Mouse (Mus musculus) kidney, adult 9 months (tissue): ENCODE results near the gene Eva1b.

Experiments used
- DNase-seq: peaks from one replicate; pipeline ENCODE4 v3.0.0; 2022

Gene Eva1b

DNA sequence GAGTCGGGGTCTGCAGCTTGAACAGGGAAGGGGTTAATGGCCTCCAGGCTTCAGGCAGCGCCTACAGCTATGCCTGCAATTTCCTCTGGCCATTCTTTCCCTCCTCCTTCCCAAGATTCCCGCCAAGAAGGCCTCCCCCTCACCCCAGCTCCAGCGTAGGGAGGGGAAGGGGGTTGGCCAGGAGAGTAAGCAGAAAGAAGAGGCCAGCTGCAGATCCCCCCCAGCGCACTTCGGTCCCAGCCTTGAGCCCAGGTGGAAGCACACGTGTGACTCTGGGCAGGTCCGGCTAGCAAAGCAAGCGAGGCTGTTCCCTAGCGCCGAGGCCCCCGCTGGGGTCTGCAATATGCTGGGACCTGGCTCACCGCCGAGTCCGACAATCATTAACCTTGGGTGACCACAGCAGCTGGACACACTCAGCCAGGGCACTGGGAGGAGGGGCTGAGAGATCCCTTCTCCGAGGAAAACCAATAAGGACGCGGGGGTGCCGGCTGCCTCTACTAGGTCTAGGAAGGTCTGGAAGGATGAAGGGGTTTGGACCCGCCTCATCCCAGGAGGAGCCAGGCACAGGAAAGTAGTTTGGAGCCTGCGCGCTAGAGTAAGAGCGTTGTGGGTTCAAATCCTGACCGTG is at the start of gene Eva1b:
Gene Eva1b (plus strand): TSS at position 212 of the 628 bp plus-strand sequence.
- DNase-seq, result peak; percentile 91

DNA sequence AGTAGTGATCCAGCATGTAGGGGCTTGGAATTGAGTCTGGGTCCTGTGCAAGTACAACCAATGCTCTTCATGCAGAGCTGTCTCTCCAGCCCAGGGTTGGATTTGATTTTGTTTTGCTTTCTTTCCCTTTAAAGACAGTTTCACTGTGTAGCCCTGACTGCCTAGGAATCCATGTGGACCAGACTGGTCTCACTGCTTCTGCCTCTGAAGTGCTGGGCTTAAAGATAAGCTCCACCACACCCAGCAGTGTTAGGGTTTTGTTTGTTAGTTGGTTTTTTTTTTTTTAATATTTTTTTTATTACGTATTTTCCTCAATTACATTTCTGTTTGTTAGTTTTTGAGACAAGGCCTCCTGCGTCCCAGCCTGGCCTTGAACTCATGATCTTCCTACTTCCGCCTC is 48.2 kb upstream of the Eva1b start:
- DNase-seq, result no peak

DNA sequence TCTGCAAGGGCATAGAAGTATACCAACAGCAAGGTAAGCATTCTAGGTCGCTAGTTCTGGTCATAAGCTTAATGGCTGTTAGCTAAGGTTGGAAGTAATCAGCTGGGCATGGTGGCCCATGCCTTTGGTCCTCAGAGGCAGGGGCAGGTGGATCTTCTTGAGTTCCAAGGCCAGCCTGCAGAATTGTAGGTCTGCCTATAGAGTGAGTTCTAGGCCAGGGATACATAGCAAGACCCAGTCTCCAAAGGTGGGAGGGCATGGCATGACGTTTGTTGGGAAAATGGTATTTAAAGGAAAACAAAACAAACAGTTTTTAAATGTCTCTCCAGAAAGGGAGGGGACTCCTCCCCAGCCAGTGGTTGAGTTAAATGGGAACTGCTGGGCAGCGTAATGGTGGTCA is 46.8 kb upstream of the Eva1b start:
- no peak for DNase-seq

DNA sequence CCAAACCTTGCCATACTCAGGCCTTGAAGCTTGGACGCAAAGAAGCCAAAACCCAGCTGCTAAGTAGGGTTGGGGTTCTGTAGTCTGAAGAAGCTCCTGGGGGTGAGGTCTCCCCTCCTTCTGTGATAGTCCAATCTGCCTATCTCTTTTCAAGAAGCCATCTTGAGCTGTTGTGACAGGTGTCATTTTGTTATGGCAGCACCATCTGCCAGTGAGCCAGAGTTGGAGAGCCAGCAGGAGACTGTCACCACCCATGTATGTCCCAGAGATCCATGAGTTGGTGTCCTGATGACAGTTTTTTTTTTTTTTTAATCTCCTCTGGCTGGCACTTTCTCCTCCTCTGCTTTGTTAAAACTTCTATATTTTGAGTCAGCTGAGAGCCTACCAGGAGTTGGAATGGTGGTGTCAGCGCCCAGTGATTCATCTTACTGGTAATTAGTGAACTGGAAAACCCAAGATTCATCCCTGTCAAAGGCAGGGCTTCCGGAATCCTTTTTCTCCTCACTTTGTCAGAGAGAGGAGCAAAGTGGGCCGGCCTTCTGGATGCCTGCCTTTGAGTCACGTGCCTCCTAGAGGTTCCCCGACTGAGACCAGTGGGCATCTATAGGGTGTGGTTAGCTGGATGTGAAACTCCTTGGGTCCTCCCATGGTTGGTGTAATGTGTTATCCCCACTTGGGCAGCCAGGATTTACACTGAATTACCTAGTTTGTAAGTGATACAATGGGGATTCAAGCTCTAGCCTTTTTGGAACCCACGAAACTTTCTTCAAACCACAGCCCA is 45.3 kb upstream of the Eva1b start:
- DNase-seq, result peak; percentile 68

DNA sequence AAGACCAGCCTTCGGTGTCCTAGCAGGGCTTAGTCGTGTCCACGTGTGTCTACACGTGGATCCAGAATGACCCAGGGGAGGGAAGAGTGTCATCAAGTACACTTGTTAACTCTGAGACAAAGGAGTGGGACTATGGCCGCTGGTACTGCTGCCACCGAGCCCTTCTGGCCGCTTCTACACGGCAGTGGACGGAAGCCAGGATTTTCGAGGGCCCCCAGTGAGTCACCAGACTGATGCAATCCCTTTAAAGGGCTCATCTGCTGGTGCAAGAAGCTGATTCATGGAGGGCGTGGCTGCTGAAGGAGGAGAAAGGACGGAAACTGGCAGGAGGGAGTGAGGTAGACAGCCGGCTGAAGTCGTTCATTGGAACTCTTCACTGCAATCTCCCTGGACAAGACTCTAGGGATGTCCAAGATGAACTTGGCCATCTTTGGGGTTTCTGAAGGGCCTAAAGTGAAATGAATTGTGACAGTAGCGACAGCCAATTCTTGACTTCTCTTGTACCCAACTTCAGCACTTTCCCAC is 44.4 kb upstream of the Eva1b start:
- DNase-seq, result peak; percentile 90

DNA sequence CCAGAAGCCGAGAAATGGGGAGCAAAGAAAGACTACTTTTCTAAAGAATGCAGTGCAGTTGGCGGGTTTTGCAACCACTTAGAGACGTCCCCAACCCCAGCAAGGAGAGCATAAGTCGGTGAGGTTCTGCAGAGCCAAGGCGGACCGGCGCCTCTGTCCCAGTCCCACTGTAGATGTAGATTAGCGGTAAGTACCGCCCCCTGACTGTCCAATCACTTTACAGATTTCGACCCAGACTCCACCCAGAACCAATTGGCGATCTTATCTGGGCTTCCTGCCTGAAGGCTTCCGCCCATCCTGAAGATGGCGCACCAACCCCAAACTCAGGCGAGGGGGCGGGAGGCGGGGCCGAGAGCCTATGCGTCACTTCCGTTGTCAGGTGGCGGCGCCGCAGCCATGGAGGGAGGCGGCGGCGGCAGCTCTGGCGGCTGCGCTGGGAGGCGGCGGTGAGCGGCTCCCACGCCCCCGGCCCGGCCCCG is 43.9 kb upstream of the Eva1b start, which contains the start of gene Stk40:
Gene Stk40 (plus strand): TSS at position 368 of the 479 bp plus-strand sequence.
- peak; percentile 98 for DNase-seq

DNA sequence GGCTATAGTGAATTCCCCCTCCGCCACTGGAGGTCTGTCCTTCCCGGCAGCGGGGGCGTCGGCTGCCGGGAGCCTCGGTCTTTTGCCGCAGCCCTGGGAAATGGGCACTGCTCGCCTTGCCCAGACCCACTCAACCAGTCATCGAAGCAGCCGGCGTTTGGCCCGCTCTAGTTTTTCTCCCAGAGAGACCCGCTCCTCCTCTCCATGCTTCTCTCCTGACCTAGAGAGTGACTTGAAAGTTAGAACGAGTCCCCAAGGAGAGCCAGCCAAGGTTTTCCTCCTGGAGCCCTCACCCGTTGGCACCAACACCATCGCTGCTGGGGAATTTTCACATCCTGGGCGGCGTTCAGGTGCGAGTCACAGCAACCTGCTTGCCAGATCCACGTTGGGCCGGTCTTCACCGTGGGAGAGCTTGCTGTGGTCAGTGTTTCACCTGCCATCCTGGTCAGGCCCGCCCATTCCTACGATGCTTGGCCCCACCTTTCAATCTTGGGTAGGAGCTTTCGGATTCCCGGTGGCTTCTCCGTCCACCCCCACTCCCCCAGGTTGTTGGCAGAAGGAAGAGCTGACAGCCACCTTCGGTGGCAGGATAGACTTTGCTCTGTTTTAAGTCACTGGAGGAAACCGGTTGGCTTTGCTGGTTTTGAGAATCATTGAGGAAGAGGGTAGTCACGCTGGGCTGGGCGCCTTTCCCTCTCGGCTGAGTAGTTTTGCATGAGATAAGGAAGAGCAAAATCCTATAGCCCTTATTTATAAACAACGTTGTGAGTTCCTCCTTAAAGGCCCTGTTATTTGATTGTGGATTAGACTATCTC is 43.1 kb upstream of the Eva1b start:
- peak; percentile 94 for DNase-seq

DNA sequence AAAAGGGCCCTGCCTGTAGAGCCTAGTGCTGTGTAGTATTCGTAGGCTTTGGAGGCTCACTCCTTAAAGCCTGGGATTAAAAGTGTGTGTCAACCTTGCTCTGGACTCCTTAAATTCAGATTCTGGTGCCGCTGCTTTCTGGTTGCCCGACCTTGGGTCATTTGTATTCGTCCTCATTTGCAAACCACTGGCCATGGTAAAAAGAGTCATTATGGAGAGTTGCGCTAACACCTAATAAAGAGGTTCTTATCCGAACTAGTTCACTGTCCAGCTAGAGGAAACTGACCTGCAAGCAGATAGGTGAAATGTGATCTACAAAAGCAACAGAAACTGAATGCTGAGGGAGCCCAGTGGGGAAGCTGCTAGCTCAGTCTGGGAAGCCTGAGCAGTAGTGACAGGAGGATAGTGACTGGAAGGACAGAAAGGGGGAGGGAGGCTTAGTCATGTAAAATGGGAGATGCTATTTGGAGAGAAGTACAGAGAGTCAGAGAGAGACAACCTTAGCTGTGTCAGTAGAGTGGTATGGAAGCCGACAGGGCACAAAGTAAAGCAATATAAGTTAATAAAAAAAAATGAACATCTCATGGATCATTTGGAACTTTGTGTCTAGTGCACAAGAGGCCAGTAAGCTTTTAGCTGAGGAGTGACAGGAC is 42.3 kb upstream of the Eva1b start:
- DNase-seq, result no peak

DNA sequence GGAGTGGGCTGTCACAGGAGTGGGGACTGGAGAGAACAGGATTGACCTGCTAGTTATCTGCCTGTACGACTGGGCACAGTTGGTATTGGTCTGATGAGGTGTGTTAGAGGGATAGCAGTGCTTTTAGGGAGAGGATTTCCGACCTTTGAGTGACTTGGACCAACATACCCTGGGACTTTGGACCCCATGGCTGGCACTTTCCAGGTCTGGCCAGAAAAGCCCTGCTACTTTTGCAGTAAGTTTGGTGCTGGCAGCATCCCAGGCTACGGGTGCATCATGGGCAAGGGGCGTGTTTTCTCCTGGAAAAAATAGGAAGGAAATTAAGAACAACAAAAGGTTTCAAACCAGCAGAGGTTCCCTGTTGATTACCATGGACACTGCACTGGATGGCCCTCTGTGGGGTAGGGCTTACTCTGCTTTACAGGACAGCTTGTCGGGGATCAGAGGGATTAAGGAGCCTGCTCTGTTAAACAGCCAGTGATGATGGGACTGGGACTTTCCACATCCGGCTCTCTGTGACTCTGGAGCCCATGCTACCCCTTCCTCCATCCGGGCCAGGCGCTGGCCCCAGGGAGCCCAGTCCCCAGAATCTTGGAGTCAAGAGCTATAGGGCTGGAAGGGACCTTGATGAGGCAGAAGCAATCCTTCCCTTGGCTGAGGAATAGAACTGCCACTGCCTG is 39.3 kb upstream of the Eva1b start:
- peak; percentile 96 for DNase-seq

DNA sequence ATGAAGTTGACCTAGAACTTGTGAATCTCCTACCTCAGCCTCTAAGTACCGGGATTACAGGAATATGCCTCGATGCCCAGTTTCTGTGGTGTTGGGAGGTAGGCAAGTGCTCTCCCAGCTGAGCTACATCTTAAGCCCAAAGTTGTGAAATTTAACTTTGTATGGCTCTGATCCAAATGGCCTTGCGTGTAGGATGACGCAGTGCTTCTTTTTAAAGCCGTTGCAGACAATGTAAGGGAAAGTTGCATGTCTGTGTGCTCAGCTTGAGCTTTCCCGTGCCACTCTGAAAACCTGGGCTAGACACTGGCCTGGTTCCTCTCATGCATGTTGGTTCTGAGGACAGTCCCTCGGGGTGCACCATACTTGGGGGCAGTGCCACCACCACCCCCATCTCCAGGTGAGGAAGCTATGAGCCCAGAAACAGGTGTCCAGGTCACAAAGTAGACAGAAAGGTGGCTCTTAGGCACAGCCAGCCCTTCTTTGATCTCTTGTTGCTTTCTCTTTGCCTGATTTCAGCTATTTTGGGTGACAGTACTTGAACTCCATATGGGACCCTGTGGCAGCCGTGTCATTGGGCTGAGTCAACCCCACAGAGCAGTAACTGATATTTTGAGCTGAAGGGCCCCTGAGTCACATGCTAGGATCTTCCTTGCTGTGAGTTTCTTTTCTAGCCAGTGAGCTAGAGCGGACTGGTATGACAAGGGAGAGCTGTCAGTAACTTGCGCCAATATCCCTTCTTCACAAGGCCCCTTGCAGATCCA is 37.8 kb upstream of the Eva1b start:
- peak; percentile 37 for DNase-seq

DNA sequence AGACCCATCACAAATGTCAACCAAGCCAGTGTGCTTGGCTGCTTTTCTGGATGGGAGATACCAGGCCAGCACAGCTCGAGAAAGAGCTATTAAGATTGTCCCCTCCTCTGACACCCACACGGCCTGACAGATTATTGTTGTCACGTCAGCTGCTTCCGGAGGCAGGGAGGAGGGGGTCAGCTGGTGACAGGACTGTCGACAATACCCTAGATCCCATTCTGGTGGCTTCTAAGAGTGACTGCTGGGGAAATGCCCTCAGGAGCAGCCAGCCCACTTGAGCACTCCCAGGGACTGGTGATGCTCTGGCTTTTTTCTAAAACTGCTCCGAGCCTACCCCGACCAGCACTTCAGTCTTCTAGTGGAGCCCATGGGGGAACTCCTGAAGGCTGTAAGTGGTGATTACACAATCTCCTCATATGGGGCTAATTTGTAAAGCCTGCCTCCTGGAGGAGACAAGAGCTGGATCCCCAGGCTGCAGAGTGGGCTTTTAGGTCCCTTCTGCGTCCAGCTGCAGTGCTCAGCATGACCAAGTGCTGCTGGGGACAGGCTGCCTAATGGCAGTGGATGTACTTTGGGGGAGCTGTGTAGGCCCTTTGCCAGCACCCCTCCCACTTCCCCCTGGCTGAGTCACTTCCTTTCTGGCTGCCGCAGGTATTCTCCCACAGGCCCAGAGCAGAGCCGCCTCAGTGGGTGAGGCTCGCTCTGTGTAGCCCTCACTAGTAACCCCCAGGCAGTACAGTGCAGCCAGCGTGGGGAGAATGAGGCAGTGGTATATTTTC is 37.0 kb upstream of the Eva1b start:
- peak; percentile 90 for DNase-seq

DNA sequence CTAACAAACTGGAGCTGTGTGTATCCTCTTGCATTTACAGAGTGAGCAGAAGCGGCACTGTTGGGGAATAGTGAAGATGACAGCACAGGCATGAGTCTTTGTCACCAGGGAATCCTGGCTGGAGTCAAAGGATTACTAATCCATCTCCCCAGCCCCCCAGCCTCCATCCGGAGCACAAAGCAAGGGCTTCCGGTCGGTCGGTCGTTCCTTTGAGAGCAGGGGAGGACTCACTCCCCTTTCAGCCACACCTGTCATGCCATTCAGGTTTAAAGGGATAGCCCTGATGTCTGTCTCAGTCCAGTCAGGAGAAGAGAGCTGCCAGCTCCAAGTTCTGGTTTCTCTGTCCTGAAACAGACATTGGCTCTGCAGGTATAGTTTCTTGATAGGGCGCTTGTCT is 36.4 kb upstream of the Eva1b start:
- DNase-seq, result no peak

DNA sequence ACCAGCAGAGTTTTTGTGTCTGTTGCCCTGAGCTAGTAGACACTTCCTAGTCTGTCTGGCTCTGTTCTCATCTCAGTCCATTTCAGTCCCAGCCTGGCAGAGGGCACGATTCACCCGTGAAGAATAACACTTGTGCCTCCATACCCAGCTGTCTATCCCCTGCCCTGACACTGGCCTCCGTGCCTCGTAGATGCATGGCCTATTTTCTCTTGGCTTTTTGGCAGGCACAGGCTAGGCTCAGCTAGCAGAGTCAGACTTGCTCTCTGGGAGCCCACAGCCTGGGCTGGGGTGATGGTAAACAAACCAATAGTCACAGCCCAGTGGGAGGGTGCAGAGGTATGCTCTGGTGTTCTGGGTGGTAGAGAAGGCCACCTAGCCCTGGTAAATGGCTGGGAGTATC is 34.3 kb upstream of the Eva1b start:
- DNase-seq, result no peak

DNA sequence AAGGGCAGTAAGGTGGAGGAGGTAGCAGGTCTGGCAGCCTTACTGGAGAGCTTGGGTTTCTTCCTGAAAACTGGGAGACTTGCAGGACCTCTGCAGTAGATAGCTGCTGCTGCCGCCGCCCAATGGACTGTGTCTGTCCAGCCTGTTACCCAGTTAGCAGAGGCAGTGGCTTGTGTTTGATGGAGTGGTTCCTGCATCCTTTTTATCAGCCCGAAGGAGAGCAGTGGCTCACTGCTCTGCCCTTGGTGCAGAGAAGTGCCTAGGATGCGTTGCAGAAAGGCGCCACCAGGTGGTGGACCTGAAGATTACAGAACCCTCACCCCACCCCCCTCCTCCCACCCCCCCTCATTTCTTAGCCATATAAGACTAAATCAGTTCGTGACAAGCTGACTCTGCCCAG is 33.6 kb upstream of the Eva1b start:
- peak; percentile 64 for DNase-seq

DNA sequence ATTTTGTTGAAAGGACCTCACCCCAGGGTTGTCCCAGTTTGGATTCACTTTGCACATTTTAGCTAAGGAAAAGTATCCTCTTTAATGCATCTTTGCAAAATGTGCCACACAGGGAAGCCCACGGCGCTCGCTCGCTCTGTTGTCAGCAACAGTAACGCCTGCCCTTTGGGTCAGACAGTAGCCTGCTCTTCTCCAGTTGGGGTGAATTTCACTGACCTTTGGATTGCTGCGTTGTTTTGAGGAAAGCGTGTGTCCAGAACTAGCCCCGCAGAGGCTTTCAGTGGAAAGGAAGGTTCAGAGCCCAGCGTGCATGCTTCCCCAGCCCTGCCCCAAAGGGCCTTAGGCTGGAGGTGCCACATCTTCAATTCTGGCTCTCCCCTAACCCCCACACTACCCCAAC is 32.1 kb upstream of the Eva1b start:
- DNase-seq, result no peak

DNA sequence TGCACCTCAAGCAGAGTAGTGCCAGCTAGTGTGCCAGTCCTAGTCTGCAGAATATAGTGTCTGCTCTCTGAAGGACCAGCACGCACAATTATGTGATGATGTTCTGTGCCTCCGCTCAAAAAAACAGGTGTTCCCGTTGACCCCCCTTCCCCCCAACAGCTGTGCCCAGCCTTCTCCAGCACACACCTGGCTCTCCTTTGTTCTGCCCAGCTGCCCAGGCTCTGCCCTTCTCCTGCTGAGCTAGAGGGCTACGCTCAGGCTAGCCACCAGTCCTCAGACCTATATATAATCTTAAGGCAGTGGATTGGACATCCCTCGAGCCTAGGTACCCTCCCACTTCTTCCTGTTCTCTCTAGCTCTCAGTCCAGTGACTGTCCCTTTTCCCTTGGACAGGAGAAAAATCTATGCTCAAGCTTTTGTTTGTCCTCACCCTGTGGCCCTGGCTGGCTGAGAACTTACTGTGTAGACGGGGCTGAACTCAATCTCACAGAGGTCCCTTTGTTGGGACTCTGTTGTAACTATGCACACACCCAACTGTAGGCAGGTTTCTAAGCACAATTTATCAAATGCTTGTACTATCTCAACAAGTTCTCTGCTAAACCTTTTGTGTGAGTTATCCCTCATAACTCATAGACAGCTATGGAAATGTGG is 31.5 kb upstream of the Eva1b start:
- no peak for DNase-seq

DNA sequence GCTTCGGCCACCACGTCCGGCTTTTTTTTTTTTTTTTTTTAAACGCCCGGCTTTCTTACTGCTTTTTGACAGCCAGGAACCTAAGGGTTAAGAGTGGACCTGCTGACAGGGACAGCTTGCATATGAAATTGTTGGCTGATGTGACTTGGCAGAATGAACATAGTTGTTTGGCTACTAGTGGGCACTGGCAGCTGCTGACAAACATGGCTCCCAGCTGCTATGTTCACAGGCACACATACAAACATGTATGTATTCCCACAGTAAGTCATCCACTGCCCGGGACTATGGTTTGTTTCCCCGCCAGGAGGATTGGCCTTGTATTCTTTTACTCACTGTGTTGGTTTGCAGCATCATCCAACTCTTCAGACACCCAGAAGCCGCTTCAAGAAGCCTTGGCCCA is 30.4 kb upstream of the Eva1b start:
- DNase-seq, result no peak

DNA sequence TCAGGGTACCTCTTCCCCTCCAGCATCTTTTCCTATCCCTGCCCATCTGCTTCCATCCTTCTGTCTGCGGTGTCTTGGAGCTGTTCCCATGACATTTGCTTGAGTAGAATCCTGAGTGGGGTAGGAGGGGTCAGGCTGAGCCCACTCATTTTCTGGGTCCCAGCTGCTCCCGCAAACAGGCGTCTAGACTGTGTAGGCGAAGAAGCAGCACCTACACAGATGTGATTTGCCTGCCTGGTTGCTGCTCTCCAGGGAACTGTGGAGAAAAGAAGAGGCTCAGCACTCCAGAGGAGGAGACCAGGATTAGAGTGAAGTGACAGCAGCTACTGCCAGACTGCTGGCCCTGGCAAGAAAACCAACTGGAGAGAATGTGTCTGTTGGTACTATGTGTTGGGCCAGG is 28.9 kb upstream of the Eva1b start:
- no peak for DNase-seq

DNA sequence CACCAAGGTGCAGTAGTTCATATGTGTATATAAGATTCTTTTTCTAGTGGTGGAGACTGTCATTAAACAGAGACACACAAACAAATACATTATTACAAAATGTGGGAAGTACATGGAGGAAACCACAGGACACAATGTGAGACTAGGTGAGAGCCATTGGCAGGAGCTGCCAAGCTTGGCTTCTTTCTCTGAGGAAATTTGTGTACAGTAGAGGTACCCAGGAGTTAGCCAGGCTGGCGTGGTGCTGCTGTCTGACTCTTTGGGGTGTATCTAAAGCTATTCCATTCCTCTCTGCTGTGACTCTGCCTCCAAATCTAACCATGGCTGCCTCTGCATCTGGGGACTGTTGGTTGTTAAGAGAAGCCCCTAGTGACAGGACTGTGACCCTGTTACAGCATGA is 28.5 kb upstream of the Eva1b start:
- DNase-seq, result no peak

DNA sequence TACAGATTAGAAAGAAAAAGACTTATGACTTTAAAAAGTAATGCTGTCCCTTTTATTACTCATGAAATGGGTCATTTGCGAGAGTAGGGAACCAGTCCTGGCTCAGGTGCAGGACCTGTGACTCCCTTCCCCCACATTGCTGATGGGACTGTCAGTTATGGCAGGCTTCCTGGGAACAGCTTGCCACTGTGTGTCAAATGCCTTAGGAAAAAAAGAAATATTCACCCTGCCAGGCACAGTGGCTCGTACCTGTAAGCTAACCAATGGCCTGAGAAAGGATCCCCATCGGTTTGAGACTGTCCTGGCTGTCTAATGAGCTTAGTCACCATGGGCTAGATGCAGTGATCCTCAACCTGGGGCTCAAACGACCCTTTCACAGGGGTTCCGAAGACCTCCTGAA is 27.5 kb upstream of the Eva1b start:
- no peak for DNase-seq
